Mouse (Mus musculus): ENCODE measurements around the gene Tsr3. TPM values are rescaled to one million over a fixed set of nuclear protein-coding genes. Genes with fewer than 3 reads are reported as not detected.

Gene Tsr3
- total and polyA plus RNA-seq, 2 experiments from 2014 or later = 43.5 to 65.3 TPM

GRCm38 (mm10) chr17:25243131-25243780 lies 3.3 kb downstream of the Tsr3 start:
- H3K27ac ChIP-seq = no peak overlapping the region
- ATAC-seq = peak; percentile 15; the same call in 1 of the 2 replicates
- no peaks in the 10 kb centered on the region for H3K9me3 ChIP-seq (ENCODE audit: low read length)
- no peak overlapping the region for H3K4me3 ChIP-seq (ENCODE audit: low read length)
- H3K27me3 ChIP-seq (ENCODE audit: insufficient read depth, low read length) = no peaks in the 10 kb centered on the region
- DNase-seq (ENCODE audit: low spot score) = no peak
- H3K36me3 ChIP-seq (ENCODE audit: insufficient read depth, low read length) = peaks cover 13% of the 10 kb centered on the region
- no peak overlapping the region for H3K4me2 ChIP-seq (ENCODE audit: low read depth, low read length)
- peak; percentile 42 for TF ChIP-seq CTCF (IDR thresholded peaks at IDR 0.05; ENCODE audit: low read depth)
- H3K4me1 ChIP-seq (ENCODE audit: insufficient read depth, low read length) = peaks cover 12% of the 10 kb centered on the region
- H3K9ac ChIP-seq (replicated peaks; ENCODE audit: low read length) = no peak overlapping the region
- 83% methylated on average over 11 of the region's 11 CpGs for WGBS

- Histone ChIP-seq H3K36me3 (ENCODE audit: insufficient read depth, low read length) (peaks cover 13% of the 10 kb centered on the region), H3K4me2 (ENCODE audit: low read depth, low read length) (no peak overlapping the region), H3K9ac (replicated peaks; ENCODE audit: low read length) (no peak overlapping the region), H3K4me1 (ENCODE audit: insufficient read depth, low read length) (peaks cover 9% of the 10 kb centered on the region), H3K9me3 (ENCODE audit: low read length) (no peaks in the 10 kb centered on the region), H3K4me3 (ENCODE audit: low read length) (no peak overlapping the region), H3K27me3 (ENCODE audit: insufficient read depth, low read length) (no peaks in the 10 kb centered on the region), H3K27ac (no peak overlapping the region)
- TF ChIP-seq CTCF (IDR thresholded peaks at IDR 0.05; ENCODE audit: low read depth) = no peak
- ATAC-seq (no peak), DNase-seq (ENCODE audit: low spot score) (no peak)
- WGBS = 87% methylated on average over 16 of the region's 16 CpGs
These were observed 4.3 kb downstream of the Tsr3 start for GRCm38 (mm10) chr17:25244239-25244638.

- no peak for TF ChIP-seq CTCF (IDR thresholded peaks at IDR 0.05; ENCODE audit: low read depth)
- peaks cover 12% of the 10 kb centered on the region for H3K36me3 ChIP-seq (ENCODE audit: insufficient read depth, low read length)
- H3K4me3 ChIP-seq (ENCODE audit: low read length) = no peak overlapping the region
- DNase-seq (ENCODE audit: low spot score) (no peak), ATAC-seq (no peak)
- H3K4me1 ChIP-seq (ENCODE audit: insufficient read depth, low read length) = peaks cover 10% of the 10 kb centered on the region
- no peak overlapping the region for H3K9ac ChIP-seq (replicated peaks; ENCODE audit: low read length)
- no peaks in the 10 kb centered on the region for H3K27me3 ChIP-seq (ENCODE audit: insufficient read depth, low read length)
- no peak overlapping the region for H3K27ac ChIP-seq
- no peak overlapping the region for H3K4me2 ChIP-seq (ENCODE audit: low read depth, low read length)
- WGBS = 80% methylated on average over 18 of the region's 18 CpGs
- H3K9me3 ChIP-seq (ENCODE audit: low read length) = no peaks in the 10 kb centered on the region
These were observed 8.2 kb downstream of the Tsr3 start for GRCm38 (mm10) chr17:25248033-25248750.

- Histone ChIP-seq H3K36me3 (ENCODE audit: insufficient read depth, low read length) (no peaks in the 10 kb centered on the region; the same call in 1 of the 2 replicates), H3K4me2 (ENCODE audit: low read depth, low read length) (no peak overlapping the region), H3K27me3 (ENCODE audit: insufficient read depth, low read length) (no peaks in the 10 kb centered on the region), H3K9me3 (ENCODE audit: low read length) (no peaks in the 10 kb centered on the region), H3K27ac (no peak overlapping the region; the same call in 1 of the 2 replicates), H3K4me3 (ENCODE audit: low read length) (no peak overlapping the region), H3K9ac (replicated peaks; ENCODE audit: low read length) (no peak overlapping the region), H3K4me1 (ENCODE audit: insufficient read depth, low read length) (peaks cover 17% of the 10 kb centered on the region)
- DNase-seq (ENCODE audit: low spot score) (peak; percentile 70), ATAC-seq (peak; percentile 29)
- 53% methylated on average over 8 of the region's 8 CpGs for WGBS
- TF ChIP-seq CTCF (IDR thresholded peaks at IDR 0.05; ENCODE audit: low read depth) = no peak
These were observed 10.3 kb downstream of the Tsr3 start for GRCm38 (mm10) chr17:25250181-25250835.

GRCm38 (mm10) chr17:25252643-25253042 lies 12.7 kb downstream of the Tsr3 start:
- whole genome bisulfite sequencing = 18% methylated on average over 3 of the region's 3 CpGs
- Histone ChIP-seq H3K27me3 (ENCODE audit: insufficient read depth, low read length) (no peaks in the 10 kb centered on the region), H3K9me3 (ENCODE audit: low read length) (no peaks in the 10 kb centered on the region), H3K4me2 (ENCODE audit: low read depth, low read length) (no peak overlapping the region), H3K27ac (peak overlapping the region; percentile 62), H3K36me3 (ENCODE audit: insufficient read depth, low read length) (no peaks in the 10 kb centered on the region), H3K9ac (replicated peaks; ENCODE audit: low read length) (no peak overlapping the region), H3K4me1 (ENCODE audit: insufficient read depth, low read length) (peaks cover 24% of the 10 kb centered on the region), H3K4me3 (ENCODE audit: low read length) (no peak overlapping the region)
- ATAC-seq = peak; percentile 42
- no peak for TF ChIP-seq CTCF (IDR thresholded peaks at IDR 0.05; ENCODE audit: low read depth)
- DNase-seq (ENCODE audit: low spot score) = peak; percentile 77

- DNase-seq (ENCODE audit: low spot score) (peak; percentile 77), ATAC-seq (peak; percentile 19; the same call in 1 of the 2 replicates)
- Histone ChIP-seq H3K27ac (peak overlapping the region; percentile 62), H3K36me3 (ENCODE audit: insufficient read depth, low read length) (no peaks in the 10 kb centered on the region), H3K9ac (replicated peaks; ENCODE audit: low read length) (peak overlapping the region; percentile 9; the same call in 1 of the 2 replicates), H3K4me1 (ENCODE audit: insufficient read depth, low read length) (peaks cover 24% of the 10 kb centered on the region), H3K27me3 (ENCODE audit: insufficient read depth, low read length) (no peaks in the 10 kb centered on the region), H3K4me3 (ENCODE audit: low read length) (no peak overlapping the region), H3K9me3 (ENCODE audit: low read length) (no peaks in the 10 kb centered on the region), H3K4me2 (ENCODE audit: low read depth, low read length) (peak overlapping the region; percentile 27)
- WGBS = 6% methylated on average over 10 of the region's 10 CpGs
- no peak for TF ChIP-seq CTCF (IDR thresholded peaks at IDR 0.05; ENCODE audit: low read depth)
These were observed 13.8 kb downstream of the Tsr3 start for GRCm38 (mm10) chr17:25253760-25254159.

Data from hindbrain, postnatal 0 days (tissue).